ENCODE assay signal across 19 mouse cellular contexts in the genomic region with DNA sequence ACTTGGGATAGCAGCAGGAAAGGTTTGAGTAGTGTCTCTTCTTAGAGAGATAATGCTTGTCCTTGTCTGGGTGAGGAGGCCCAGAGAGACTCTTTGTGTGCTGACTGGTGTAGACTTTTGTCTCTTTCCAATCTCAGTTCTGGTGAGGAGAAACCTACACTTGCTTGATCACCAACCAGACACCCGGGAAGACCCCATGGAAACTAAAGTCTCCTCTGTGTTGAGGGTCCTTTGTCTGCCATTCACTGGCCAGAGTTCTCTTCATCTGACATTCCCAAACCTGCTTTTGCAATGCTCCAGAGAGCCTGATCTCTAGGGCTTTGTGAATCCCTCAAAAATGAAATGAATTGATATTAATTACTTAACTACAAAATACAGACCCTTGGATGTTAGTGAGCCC. TPM values are rescaled to one million over a fixed set of nuclear protein-coding genes. Genes with fewer than 3 reads are reported as not detected.
"Had no signal": no experiment of that assay in that cellular context is flagged by ENCODE, and none has a peak within 500 bp of the region (broad histone marks: within the 10 kb centered on the region; RNA-seq: fewer than 3 reads in every experiment).

No protein-coding gene starts in this region.

- H3K9me3 ChIP-seq: kidney, embryonic 15.5 days; limb, embryonic 15.5 days; liver, embryonic 12.5 days; midbrain, embryonic 10.5 days had no signal

- H3K27ac ChIP-seq: kidney, embryonic 15.5 days; limb, embryonic 15.5 days; liver, embryonic 12.5 days; midbrain, embryonic 10.5 days had no signal

- H3K36me3 ChIP-seq: kidney, embryonic 15.5 days; limb, embryonic 15.5 days; liver, embryonic 12.5 days; midbrain, embryonic 10.5 days had no signal

- ATAC-seq: liver, embryonic 12.5 days; midbrain, embryonic 16.5 days had no signal

- H3K9ac ChIP-seq: kidney, embryonic 15.5 days; liver, embryonic 12.5 days; lung, embryonic 14.5 days had no signal

- DNase-seq: kidney, postnatal 36 days; lung, postnatal 10 days; lung, postnatal 4 days; right cerebral cortex, adult 18-20 months; right cerebral cortex, postnatal 25 days had no signal

RNA-seq across cellular contexts. Expression of a gene that starts 10.9 kb away (rescaled TPM):
- total RNA-seq: megakaryocyte, adult 5-6 weeks had no signal
- polyA plus RNA-seq: lung, embryonic 14.5 days; neural tube, embryonic 14.5 days; small intestine, adult 2 months had no signal

RNA-seq across cellular contexts. Expression of a gene that starts 29.0 kb away (rescaled TPM):
- total RNA-seq: layer of hippocampus, adult 18-20 months; layer of hippocampus, postnatal 10 days; left cerebral cortex, postnatal 36 days; megakaryocyte, adult 5-6 weeks had no signal
- polyA plus RNA-seq: kidney, embryonic 15.5 days; limb, embryonic 15.5 days; liver, embryonic 12.5 days; liver, embryonic 16.5 days; lung, embryonic 14.5 days; midbrain, embryonic 10.5 days; midbrain, embryonic 16.5 days; neural tube, embryonic 14.5 days; small intestine, adult 2 months; stomach, embryonic 16.5 days had no signal

RNA-seq across cellular contexts. Expression of a gene that starts 47.2 kb away (rescaled TPM):
- total RNA-seq: layer of hippocampus, adult 18-20 months; layer of hippocampus, postnatal 10 days; left cerebral cortex, postnatal 36 days; megakaryocyte, adult 5-6 weeks had no signal
- polyA plus RNA-seq: kidney, embryonic 15.5 days; limb, embryonic 15.5 days; liver, embryonic 12.5 days; liver, embryonic 16.5 days; lung, embryonic 14.5 days; midbrain, embryonic 10.5 days; midbrain, embryonic 16.5 days; neural tube, embryonic 14.5 days; small intestine, adult 2 months; stomach, embryonic 16.5 days had no signal
